Mouse (Mus musculus) thymus, postnatal 36 days (tissue): ENCODE data around the gene Gm3095.
"Not testable (repeated sequence)": the region's sequence is repeated elsewhere in the genome, so short reads cannot be mapped to it uniquely, and the experiment has no call there.

Experiments used
- DNase-seq, 2 experiments: peaks; one replicate each; pipeline ENCODE4 v3.0.0; 2022; ENCODE audit warnings: mixed read lengths in 2 of 2

Gm3095 gene

GRCm38 (mm10) chr14:3963247-3963646, at the start of gene Gm3095:
Gene Gm3095 (plus strand): TSS chr14:3963547.
- not testable (repeated sequence) for DNase-seq

GRCm38 (mm10) chr14:3931456-3931855, 31.9 kb upstream of the Gm3095 start, which contains the start of gene Gm3029:
Gene Gm3029 (plus strand): TSS chr14:3931756.
- DNase-seq = not testable (repeated sequence)

DNA sequence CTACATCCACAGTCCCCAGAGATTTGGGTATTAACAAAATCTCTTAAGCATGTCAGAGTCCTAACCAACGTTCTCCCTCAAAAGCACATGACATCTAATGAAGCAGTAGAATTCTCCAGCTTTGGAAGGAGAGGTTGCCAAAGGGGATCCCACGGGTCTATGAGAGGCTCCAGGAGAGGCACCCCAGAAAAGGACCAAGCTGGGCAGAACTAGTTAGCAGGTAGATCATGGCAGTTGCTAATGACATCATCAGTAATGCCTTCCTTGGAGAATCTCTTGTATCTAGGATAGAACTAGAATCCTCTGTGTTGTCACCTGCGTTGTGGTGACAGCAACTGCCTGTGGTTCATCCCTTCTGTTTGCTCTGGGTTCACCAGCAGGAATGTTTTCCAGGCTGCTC, 34.7 kb downstream of the Gm3095 start, which contains the start of gene Gm3099:
Gene Gm3099, plus strand, starts transcription at position 301 of the 400 bp plus-strand sequence.
- not testable (repeated sequence) for DNase-seq
